Mouse (Mus musculus) thymus, adult 2 months (tissue): ENCODE measurements around the gene 1700023F06Rik. TPM values are rescaled to one million over a fixed set of nuclear protein-coding genes. Genes with fewer than 3 reads are reported as not detected.

ENCODE experiments used
- DNase-seq: peaks from one replicate; pipeline ENCODE4 v3.0.0; 2021
- H3K27ac ChIP-seq: fragments of 200-500 bp; 2 replicates; pipeline ENCODE4 v1.5.1; 2012; ENCODE audit warnings: low read length, control low read depth; ENCODE audit not compliant: control insufficient read depth, insufficient read depth
- H3K27me3 ChIP-seq: fragments of 200-500 bp; 2 replicates; pipeline ENCODE4 v1.6.1; 2012; ENCODE audit warnings: mild to moderate bottlenecking, low read length, moderate library complexity, mixed read lengths; ENCODE audit not compliant: control insufficient read depth, insufficient read depth
- H3K36me3 ChIP-seq: fragments of 200-500 bp; 2 replicates; pipeline ENCODE4 v1.6.1; 2012; ENCODE audit warnings: mild to moderate bottlenecking, low read length, moderate library complexity; ENCODE audit not compliant: control insufficient read depth, insufficient read depth
- H3K4me1 ChIP-seq: fragments of 200-500 bp; replicated peaks from 2 replicates; pipeline ENCODE4 v1.6.1; 2012; ENCODE audit warnings: low read length; ENCODE audit not compliant: control insufficient read depth, insufficient read depth
- H3K4me3 ChIP-seq: fragments of 200-500 bp; 2 replicates; pipeline ENCODE4 v1.5.1; 2012; ENCODE audit warnings: mild to moderate bottlenecking, low read length, control low read depth, moderate library complexity; ENCODE audit not compliant: control insufficient read depth, insufficient read depth
- CTCF ChIP-seq: fragments of 200-500 bp; IDR thresholded peaks from 2 replicates; pipeline ENCODE4 v1.5.1; 2012; ENCODE audit warnings: mild to moderate bottlenecking, control low read depth, low read length, moderate library complexity, borderline replicate concordance; ENCODE audit not compliant: control insufficient read depth, poor library complexity, insufficient read depth; ENCODE audit errors: extremely low read depth
- POLR2A ChIP-seq: fragments of 200-500 bp; IDR thresholded peaks from 2 replicates; pipeline ENCODE4 v1.6.1; 2012; ENCODE audit warnings: mild to moderate bottlenecking, low read length, control low read depth, moderate library complexity; ENCODE audit not compliant: control insufficient read depth, poor library complexity, insufficient read depth; ENCODE audit errors: extremely low read depth
- WGBS: fragments of 180-500 bp; shearing (Covaris S2); methylation state at CpG from one replicate; pipeline ENCODE4 v1.1.7; 2018; 5-methylcytosine and 5-hydroxymethylcytosine counted together
- polyA plus RNA-seq: library from polyadenylated mRNA; depleted of rRNA; stranded (reverse); fragments of >200 nt; gene quantifications from 2 replicates; pipeline ENCODE4 v1.2.3, GENCODE M21; 2012

1700023F06Rik gene
- polyA plus RNA-seq, 1 experiment = 0.35 TPM

GRCm38 (mm10) chr11:103236431-103236830, 28.1 kb upstream of the 1700023F06Rik start:
- WGBS = 92% methylated on average over 6 of the region's 6 CpGs
- no peak for TF ChIP-seq POLR2A
- TF ChIP-seq CTCF = no peak
- Histone ChIP-seq H3K36me3 (peaks cover 33% of the 10 kb centered on the region), H3K4me3 (no peak overlapping the region), H3K27ac (no peak overlapping the region), H3K4me1 (peaks cover 9% of the 10 kb centered on the region), H3K27me3 (no peaks in the 10 kb centered on the region)
- DNase-seq = no peak

DNA sequence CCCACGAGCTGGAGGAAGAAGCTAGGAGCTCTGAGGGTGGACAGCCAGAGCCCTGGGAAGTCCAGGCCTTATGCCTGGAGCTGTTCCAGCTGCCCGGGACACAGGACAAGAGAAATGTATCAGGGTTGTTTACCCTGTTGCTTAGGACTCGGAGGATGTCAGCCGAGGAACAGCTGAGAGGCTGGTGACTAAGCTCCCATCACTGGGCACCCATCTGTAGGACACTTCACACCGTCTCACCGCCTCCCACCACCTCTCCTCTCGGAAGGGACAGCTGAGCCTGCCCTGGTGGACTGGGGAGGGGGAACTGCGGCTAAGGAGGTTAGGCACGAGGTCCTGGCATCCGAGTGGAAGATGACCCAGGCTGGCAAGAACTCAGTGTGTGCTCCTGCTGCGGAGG, 27.3 kb upstream of the 1700023F06Rik start:
- peaks cover 4% of the 10 kb centered on the region for H3K4me1 ChIP-seq
- no peaks in the 10 kb centered on the region for H3K27me3 ChIP-seq
- WGBS = 91% methylated on average over 11 of the region's 11 CpGs
- DNase-seq = no peak
- no peak for TF ChIP-seq POLR2A
- TF ChIP-seq CTCF = no peak
- H3K4me3 ChIP-seq = no peak overlapping the region
- H3K27ac ChIP-seq = no peak overlapping the region
- H3K36me3 ChIP-seq = peaks cover 39% of the 10 kb centered on the region

- no peak for TF ChIP-seq CTCF
- TF ChIP-seq POLR2A = no peak
- Histone ChIP-seq H3K4me3 (no peak overlapping the region), H3K36me3 (peaks cover 41% of the 10 kb centered on the region), H3K4me1 (no peaks in the 10 kb centered on the region), H3K27me3 (no peaks in the 10 kb centered on the region), H3K27ac (no peak overlapping the region)
- WGBS = 85% methylated on average over 1 of the region's 1 CpGs
- no peak for DNase-seq
These were observed 26.1 kb upstream of the 1700023F06Rik start for GRCm38 (mm10) chr11:103234447-103234846.

DNA sequence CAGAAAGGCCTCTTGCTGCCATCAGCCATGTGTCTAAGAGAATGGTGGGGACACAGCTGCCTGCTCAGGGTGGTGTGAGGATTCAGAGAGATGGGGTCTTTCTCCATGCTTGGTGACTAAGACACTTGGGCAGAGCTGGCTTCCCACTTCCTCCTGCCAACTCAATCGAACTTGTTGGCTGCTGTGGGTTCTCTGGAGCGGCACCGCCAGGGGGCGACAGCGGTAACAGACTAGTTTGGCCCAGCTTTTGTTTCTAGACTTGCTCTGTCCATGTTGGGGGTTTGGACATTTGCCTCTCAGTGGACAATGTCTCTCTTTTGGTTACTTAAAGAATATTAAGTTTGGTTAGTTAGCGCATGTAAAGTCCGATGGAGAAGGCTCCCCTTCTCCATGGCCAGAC, 24.6 kb upstream of the 1700023F06Rik start:
- Histone ChIP-seq H3K4me3 (no peak overlapping the region), H3K27me3 (no peaks in the 10 kb centered on the region), H3K27ac (no peak overlapping the region), H3K4me1 (no peaks in the 10 kb centered on the region), H3K36me3 (peaks cover 30% of the 10 kb centered on the region)
- TF ChIP-seq CTCF (peak; percentile 94), POLR2A (no peak)
- peak; percentile 84 for DNase-seq
- 30% methylated on average over 7 of the region's 7 CpGs for WGBS

DNA sequence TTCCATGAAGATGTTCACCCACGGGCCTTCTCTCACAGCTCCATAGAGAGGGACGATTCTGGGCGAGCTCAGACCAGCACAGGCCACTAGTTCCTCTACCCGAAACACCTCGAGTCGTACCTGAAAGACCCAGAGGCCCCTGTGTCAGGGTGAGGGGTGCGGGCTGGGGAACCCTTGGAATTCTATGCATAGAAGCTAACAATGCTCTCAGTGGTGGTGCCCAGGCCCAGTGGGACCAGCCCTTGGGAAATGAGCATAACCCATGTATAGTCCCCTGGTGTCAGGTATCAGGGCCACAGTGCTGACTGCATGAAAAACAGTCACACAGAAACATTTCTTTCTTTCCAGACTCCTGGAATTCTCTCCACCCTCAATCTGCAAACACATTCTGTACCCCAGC, 23.0 kb upstream of the 1700023F06Rik start:
- no peak for DNase-seq
- 98% methylated on average over 7 of the region's 7 CpGs for WGBS
- Histone ChIP-seq H3K27me3 (no peaks in the 10 kb centered on the region), H3K4me3 (no peak overlapping the region), H3K36me3 (peaks cover 35% of the 10 kb centered on the region), H3K4me1 (no peaks in the 10 kb centered on the region), H3K27ac (no peak overlapping the region)
- no peak for TF ChIP-seq CTCF
- no peak for TF ChIP-seq POLR2A

DNA sequence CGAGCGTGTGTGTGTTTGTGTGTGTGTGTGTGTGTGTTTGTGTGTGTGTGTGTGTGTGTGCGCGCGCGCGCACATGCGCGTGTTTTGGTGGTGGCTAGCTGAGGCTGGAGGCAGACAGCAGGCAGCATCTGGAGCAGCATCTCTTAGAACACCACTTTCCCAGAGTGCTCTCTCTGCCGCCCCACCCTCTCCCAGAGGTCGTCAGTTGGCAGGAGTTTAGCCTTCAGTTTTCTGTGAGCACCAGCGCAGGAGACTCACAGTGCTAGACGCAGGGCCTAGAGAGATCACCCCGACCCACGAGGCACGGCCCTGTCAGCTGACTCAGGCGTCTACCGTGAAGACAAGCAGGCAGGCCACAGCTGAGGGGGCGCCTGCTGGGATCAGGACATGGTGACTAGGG, 22.3 kb upstream of the 1700023F06Rik start:
- H3K27ac ChIP-seq = no peak overlapping the region
- H3K4me3 ChIP-seq = no peak overlapping the region
- WGBS = 98% methylated on average over 19 of the region's 19 CpGs
- peaks cover 43% of the 10 kb centered on the region for H3K36me3 ChIP-seq
- H3K27me3 ChIP-seq = no peaks in the 10 kb centered on the region
- TF ChIP-seq POLR2A (no peak), CTCF (no peak)
- DNase-seq = no peak
- no peaks in the 10 kb centered on the region for H3K4me1 ChIP-seq

- Histone ChIP-seq H3K4me1 (no peaks in the 10 kb centered on the region), H3K36me3 (peaks cover 53% of the 10 kb centered on the region), H3K27ac (no peak overlapping the region), H3K4me3 (no peak overlapping the region), H3K27me3 (no peaks in the 10 kb centered on the region)
- 97% methylated on average over 2 of the region's 2 CpGs for WGBS
- DNase-seq = no peak
- no peak for TF ChIP-seq CTCF
- no peak for TF ChIP-seq POLR2A
These were observed 21.2 kb upstream of the 1700023F06Rik start for GRCm38 (mm10) chr11:103229608-103230007.
